Mouse (Mus musculus): ENCODE measurements around the gene Gm28051. TPM values are rescaled to one million over a fixed set of nuclear protein-coding genes. Genes with fewer than 3 reads are reported as not detected.

Gm28051 gene
- polyA plus RNA-seq, 1 experiment from 2014 or later = not detected

GRCm38 (mm10) chr12:102672857-102673839 lies 84.4 kb downstream of the Gm28051 start:
- WGBS = 91% methylated on average over 20 of the region's 20 CpGs
- H3K9me3 ChIP-seq (replicated peaks) = no peaks in the 10 kb centered on the region
- H3K36me3 ChIP-seq = 0 out of 2 replicates have a peak, but pooled peaks cover 13% of the 10 kb centered on the region
- H3K4me1 ChIP-seq = peaks cover 39% of the 10 kb centered on the region
- H3K4me3 ChIP-seq = no peak overlapping the region
- no peak overlapping the region for H3K27ac ChIP-seq (replicated peaks)
- H3K27me3 ChIP-seq (ENCODE audit: low read depth, poor library complexity, severe bottlenecking) = no peaks in the 10 kb centered on the region
- DNase-seq (ENCODE audit: low spot score) = no peak

- H3K27me3 ChIP-seq (ENCODE audit: low read depth, poor library complexity, severe bottlenecking) = no peaks in the 10 kb centered on the region
- H3K36me3 ChIP-seq = 0 out of 2 replicates have a peak, but pooled peaks cover 15% of the 10 kb centered on the region
- no peaks in the 10 kb centered on the region for H3K9me3 ChIP-seq (replicated peaks)
- H3K4me1 ChIP-seq = peaks cover 29% of the 10 kb centered on the region
- no peak for DNase-seq (ENCODE audit: low spot score)
- WGBS = 90% methylated on average over 8 of the region's 8 CpGs
- H3K4me3 ChIP-seq = no peak overlapping the region
- no peak overlapping the region for H3K27ac ChIP-seq (replicated peaks)
Measured at GRCm38 (mm10) chr12:102672176-102672575, 85.4 kb downstream of the Gm28051 start.

DNA sequence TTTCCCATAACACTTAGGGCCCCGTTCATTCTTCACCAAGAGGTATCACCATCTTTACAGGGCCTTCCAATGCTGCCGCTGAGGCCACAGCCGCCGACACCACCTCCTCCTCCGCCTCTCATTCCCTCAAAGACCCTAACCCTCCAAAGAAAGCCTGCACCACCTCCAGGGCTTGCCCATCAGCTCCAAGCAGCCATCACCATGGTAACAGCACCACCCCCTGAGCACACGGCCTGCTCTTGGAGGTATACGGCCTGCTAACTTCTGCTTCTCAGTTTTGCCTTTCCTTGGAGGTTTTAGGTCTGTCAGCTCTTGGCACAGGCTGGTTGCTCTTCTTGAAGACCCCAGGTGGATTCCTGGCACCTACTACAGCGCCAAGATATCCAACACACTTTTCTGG lies 86.7 kb downstream of the Gm28051 start:
- H3K27me3 ChIP-seq (ENCODE audit: low read depth, poor library complexity, severe bottlenecking) = no peaks in the 10 kb centered on the region
- H3K4me1 ChIP-seq = peaks cover 18% of the 10 kb centered on the region
- 0 out of 2 replicates have a peak, but pooled peaks cover 15% of the 10 kb centered on the region for H3K36me3 ChIP-seq
- no peak overlapping the region for H3K4me3 ChIP-seq
- H3K9me3 ChIP-seq (replicated peaks) = no peaks in the 10 kb centered on the region
- H3K27ac ChIP-seq (replicated peaks) = no peak overlapping the region
- peak; percentile 47 for DNase-seq (ENCODE audit: low spot score)
- WGBS = 33% methylated on average over 8 of the region's 8 CpGs

MicroRNAs encoded within 50 kb of the gene (microRNA counts, 519-probe panel; counts per million panel counts)
- microRNA mmu-miR-1936 = not detected

Small RNA genes lying within 50 kb of the gene (microRNA-seq; reads per million reads assigned to microRNA genes)
- gene Mir1936 = not detected

Other genes with a start within 250 kb of the Gm28051 start
- 14.5 and 23.7 TPM in 2 replicates for gene Chga, start 202.8 kb downstream of the Gm28051 start, polyA plus RNA-seq (2016; fragmentation: Nextera tagmentation; extraction: Ambion mirVana)
- 16.1 and 16.9 TPM in 2 replicates for gene Itpk1, start 52.8 kb downstream of the Gm28051 start, polyA plus RNA-seq (2016; fragmentation: Nextera tagmentation; extraction: Ambion mirVana)
- gene Moap1, start 14.1 kb downstream of the Gm28051 start, polyA plus RNA-seq (2016; fragmentation: Nextera tagmentation; extraction: Ambion mirVana) = 38.4 and 44.6 TPM in 2 replicates
- 13.2 and 14.0 TPM in 2 replicates for gene Tmem251, start 14.0 kb downstream of the Gm28051 start, polyA plus RNA-seq (2016; fragmentation: Nextera tagmentation; extraction: Ambion mirVana)
- 50.3 and 52.7 TPM in 2 replicates for gene Gon7, start within 50 bp of the Gm28051 start, polyA plus RNA-seq (2016; fragmentation: Nextera tagmentation; extraction: Ambion mirVana)
- 64.4 and 67.1 TPM in 2 replicates for gene Ubr7, start 202 bp upstream of the Gm28051 start, polyA plus RNA-seq (2016; fragmentation: Nextera tagmentation; extraction: Ambion mirVana)
- 34.8 and 37.3 TPM in 2 replicates for gene Gm20604, start 907 bp upstream of the Gm28051 start, polyA plus RNA-seq (2016; fragmentation: Nextera tagmentation; extraction: Ambion mirVana)
- 15.8 and 16.4 TPM in 2 replicates for gene Btbd7, start 120.7 kb upstream of the Gm28051 start, polyA plus RNA-seq (2016; fragmentation: Nextera tagmentation; extraction: Ambion mirVana)
- not detected in 2 replicates for gene Cox8c, start 141.6 kb upstream of the Gm28051 start, polyA plus RNA-seq (2016; fragmentation: Nextera tagmentation; extraction: Ambion mirVana)
- gene Unc79, start 191.1 kb upstream of the Gm28051 start, polyA plus RNA-seq (2016; fragmentation: Nextera tagmentation; extraction: Ambion mirVana) = 0.70 and 1.3 TPM in 2 replicates